Mouse (Mus musculus) left cerebral cortex, adult 2 months (tissue): ENCODE measurements around the gene Tekt1. TPM values are rescaled to one million over a fixed set of nuclear protein-coding genes. Genes with fewer than 3 reads are reported as not detected.
A peak's percentile ranks its signal among the peaks of the same experiment; 100 is the strongest.
"Not testable (repeated sequence)": the region's sequence is repeated elsewhere in the genome, so short reads cannot be mapped to it uniquely, and the experiment has no call there.

Experiments
- DNase-seq, 2 experiments: peaks; one replicate each; pipeline ENCODE4 v3.0.0; 2021 to 2022; ENCODE audit warnings: low spot score in 2 of 2, mixed read lengths in 1 of 2; ENCODE audit errors: extremely low spot score in 1 of 2
- H3K27ac ChIP-seq: fragments of 200-600 bp; 2 replicates; pipeline ENCODE4 v1.8.1; 2022
- H3K4me3 ChIP-seq: fragments of 200-600 bp; 2 replicates; pipeline ENCODE4 v1.8.1; 2022
- CTCF ChIP-seq: fragments of 200-600 bp; IDR thresholded peaks from 2 replicates; pipeline ENCODE4 v1.8.1; 2022; ENCODE audit warnings: antibody characterized with exemption, mild to moderate bottlenecking, moderate library complexity
- intact Hi-C: fragments of 180-260 bp; cut with DNase I; formaldehyde crosslinking; loops from one replicate; pipeline ENCODE4 v1.15.1; 2025
- total RNA-seq, 2 experiments: library from RNA; stranded (reverse); gene quantifications; 2 replicates each; pipeline ENCODE4 v1.2.3; 2021

Gene Tekt1
- total RNA-seq, 2 experiments from 2014 or later = 2.3 to 3.6 TPM

DNA sequence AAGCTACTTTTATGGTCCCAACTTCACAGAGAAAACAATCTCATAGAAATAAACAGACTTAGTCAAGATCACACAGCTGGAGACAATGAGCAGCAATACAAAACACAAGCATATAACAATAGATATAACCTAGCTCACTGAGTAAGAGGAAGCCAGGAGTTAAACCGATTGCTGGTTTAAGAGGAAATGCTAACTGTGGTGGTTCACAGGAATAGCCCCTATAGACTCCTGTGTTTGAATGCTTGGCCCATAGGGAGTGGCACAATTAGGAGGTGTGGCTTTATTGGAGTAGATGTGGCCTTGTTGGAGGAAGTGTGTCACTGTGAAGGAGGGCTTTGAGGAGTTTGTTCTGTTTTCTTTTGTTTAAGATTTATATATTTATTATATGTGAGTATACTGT, 10.0 kb downstream of the Tekt1 start:
- Histone ChIP-seq H3K27ac (no peak overlapping the region), H3K4me3 (no peak overlapping the region)
- DNase-seq = no peak
- intact Hi-C loops = no loop called here
- TF ChIP-seq CTCF = no peak

DNA sequence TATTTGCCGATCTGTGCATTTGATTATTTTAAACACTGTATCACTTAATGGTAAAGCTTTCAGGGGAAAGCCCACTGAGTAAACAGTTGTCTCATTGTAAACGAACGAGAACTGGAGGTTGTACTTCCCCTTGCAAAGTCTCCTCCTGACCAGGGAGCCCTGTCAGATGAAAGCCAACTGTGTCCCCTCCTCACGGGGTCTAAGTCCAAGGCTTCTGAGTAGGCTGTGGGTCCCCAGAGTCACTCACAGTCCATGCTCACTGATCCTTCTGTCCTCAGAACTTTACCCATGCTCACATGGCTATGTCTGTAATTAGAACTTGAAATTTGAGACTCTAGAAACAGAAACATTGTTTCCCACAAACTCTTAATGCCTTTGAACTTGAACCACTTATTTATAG, 12.6 kb downstream of the Tekt1 start:
- intact Hi-C loops = no loop called here
- no peak for DNase-seq
- Histone ChIP-seq H3K27ac (no peak overlapping the region), H3K4me3 (no peak overlapping the region)
- no peak for TF ChIP-seq CTCF

GRCm38 (mm10) chr11:72349016-72349415, 13.2 kb downstream of the Tekt1 start:
- Histone ChIP-seq H3K27ac (peak overlapping the region; percentile 67), H3K4me3 (no peak overlapping the region)
- TF ChIP-seq CTCF = no peak
- no peak for DNase-seq
- intact Hi-C loops = no loop called here

DNA sequence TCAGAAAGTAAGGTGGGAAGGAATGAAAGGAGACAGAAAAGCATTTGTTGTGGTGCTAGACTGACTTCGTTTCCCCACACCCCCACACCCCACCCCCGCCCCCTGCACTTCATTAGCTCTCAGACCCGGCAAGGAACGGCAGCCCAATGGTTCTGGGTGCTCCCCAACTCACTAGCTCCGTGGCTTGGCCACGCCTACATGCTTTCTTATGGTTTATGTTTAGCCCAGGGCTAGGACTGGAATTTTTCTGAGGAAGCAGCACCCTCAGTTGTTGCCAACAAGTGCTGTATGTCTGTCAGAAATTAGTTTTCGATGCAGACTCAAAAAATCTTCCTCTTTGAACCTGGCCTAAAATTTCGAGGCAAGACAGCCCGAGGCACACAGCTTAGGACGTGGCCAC, 13.7 kb downstream of the Tekt1 start:
- no peak for TF ChIP-seq CTCF
- DNase-seq = no peak
- Histone ChIP-seq H3K4me3 (no peak overlapping the region), H3K27ac (peak overlapping the region; percentile 67)
- intact Hi-C loops = no loop called here

DNA sequence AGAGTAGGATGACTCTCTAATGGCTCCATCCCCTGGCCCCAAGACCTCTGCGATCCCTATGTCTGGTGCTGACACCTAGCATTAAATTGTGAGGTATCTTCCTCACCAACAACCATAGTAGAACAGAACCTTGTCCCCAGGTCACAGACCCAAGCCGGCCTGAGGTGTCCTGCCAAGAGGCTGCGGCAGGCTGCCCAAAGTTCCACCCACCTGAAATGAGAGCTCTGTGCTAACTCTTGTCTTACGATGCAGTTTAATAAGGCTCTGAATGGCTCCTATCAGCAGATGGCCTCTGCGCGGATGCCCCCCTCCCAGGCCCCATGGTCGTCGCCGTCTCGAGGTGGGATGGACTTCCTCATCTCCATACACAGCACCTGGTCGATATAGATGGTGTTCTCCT, 17.8 kb downstream of the Tekt1 start:
- no peak overlapping the region for H3K4me3 ChIP-seq
- intact Hi-C loops = loop anchor here (2.0 to 5.0 kb wide), 2 partner anchors 122 to 218 kb away; no protein-coding TSS in a partner anchor
- H3K27ac ChIP-seq = no peak overlapping the region
- DNase-seq = no peak
- no peak for TF ChIP-seq CTCF

DNA sequence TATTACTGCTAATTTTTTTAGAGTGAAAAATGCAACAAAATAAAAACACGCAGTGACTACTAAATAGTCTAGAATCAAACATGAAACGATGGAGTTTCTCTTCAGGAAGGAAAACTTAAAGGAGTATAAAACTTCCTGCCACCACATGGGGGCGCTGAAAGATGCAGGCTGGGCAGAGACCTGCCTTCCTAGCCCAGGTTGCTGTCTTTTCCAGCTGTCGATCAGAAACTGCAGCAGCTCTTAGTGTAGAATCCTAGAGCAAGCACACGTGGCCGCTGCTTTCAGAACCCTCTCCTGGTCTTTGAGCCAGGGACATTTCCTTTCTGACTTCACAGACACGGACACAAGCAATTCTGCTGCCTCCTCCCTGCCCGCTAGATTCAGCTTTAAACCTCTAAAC, 18.3 kb downstream of the Tekt1 start:
- Histone ChIP-seq H3K27ac (no peak overlapping the region), H3K4me3 (no peak overlapping the region)
- DNase-seq = peak; percentile 45 to 57
- peak; percentile 70 for TF ChIP-seq CTCF
- intact Hi-C loops = loop anchor here (2.0 to 5.0 kb wide), 2 partner anchors 122 to 219 kb away; no protein-coding TSS in a partner anchor

- intact Hi-C loops = loop anchor here (5.0 kb wide), 1 partner anchor 121 kb away; no protein-coding TSS in a partner anchor
- H3K4me3 ChIP-seq, DNase-seq, H3K27ac ChIP-seq: not testable (repeated sequence)
Measured at GRCm38 (mm10) chr11:72343238-72343625, 19.0 kb downstream of the Tekt1 start.

GRCm38 (mm10) chr11:72342549-72343237, 19.5 kb downstream of the Tekt1 start:
- peak; percentile 93 for TF ChIP-seq CTCF
- DNase-seq = peak; percentile 55 to 60
- Histone ChIP-seq H3K4me3 (no peak overlapping the region), H3K27ac (no peak overlapping the region)
- intact Hi-C loops = loop anchor here (1.0 to 5.0 kb wide), 2 partner anchors 87 to 120 kb away; no protein-coding TSS in a partner anchor

GRCm38 (mm10) chr11:72339716-72340115, 22.5 kb downstream of the Tekt1 start:
- Histone ChIP-seq H3K4me3 (no peak overlapping the region), H3K27ac (no peak overlapping the region)
- no peak for DNase-seq
- intact Hi-C loops = loop anchor here (5.0 kb wide), 1 partner anchor 117 kb away; no protein-coding TSS in a partner anchor
- TF ChIP-seq CTCF = no peak

GRCm38 (mm10) chr11:72338437-72338871, 23.8 kb downstream of the Tekt1 start:
- no peak for DNase-seq
- intact Hi-C loops = no loop called here
- TF ChIP-seq CTCF = no peak
- Histone ChIP-seq H3K27ac (no peak overlapping the region), H3K4me3 (no peak overlapping the region)

GRCm38 (mm10) chr11:72336726-72337125, 25.5 kb downstream of the Tekt1 start:
- no peak for TF ChIP-seq CTCF
- no peak for DNase-seq
- Histone ChIP-seq H3K27ac (no peak overlapping the region), H3K4me3 (no peak overlapping the region)
- intact Hi-C loops = no loop called here

- Histone ChIP-seq H3K4me3 (no peak overlapping the region), H3K27ac (no peak overlapping the region)
- no peak for TF ChIP-seq CTCF
- intact Hi-C loops = no loop called here
- DNase-seq = no peak
Measured at GRCm38 (mm10) chr11:72334653-72335052, 27.6 kb downstream of the Tekt1 start.
